Mouse (Mus musculus) Muller cell, postnatal 12 days (primary cell): ENCODE data around the gene Tmem41b.

Source experiments
- DNase-seq: peaks from one replicate; pipeline ENCODE4 v3.0.0-alpha.2; 2015; ENCODE audit errors: inconsistent ontology term

The Tmem41b gene

DNA sequence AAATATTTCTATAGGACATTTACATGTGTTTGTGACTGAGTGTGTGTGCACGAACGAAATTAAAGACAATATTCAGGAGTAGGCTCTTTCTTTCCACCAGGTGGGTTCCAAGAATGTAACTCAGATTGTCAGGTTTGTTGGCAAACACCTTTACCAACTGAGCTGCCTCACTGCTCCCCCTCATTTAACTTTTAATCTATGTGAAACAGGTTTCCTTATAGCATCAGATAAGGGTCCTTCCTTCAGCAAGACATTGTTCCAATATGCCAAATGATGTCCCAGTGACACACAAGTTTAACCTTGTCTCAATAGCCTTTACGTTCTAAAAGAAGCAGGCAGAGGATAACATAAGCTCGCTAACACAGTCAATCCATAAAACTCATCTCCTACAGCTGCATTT, 63.8 kb downstream of the Tmem41b start:
- no peak for DNase-seq
